Mouse (Mus musculus) testis, adult 10 weeks (tissue): ENCODE measurements around the gene Pgp. TPM values are rescaled to one million over a fixed set of nuclear protein-coding genes. Genes with fewer than 3 reads are reported as not detected.

Experiments used
- polyA plus RNA-seq: library from polyadenylated mRNA; stranded (reverse); fragments of 350-450 nt; fragmentation: Illumina TruSeq; extraction: RNeasy Lipid Tissue Mini Kit (QIAGEN cat#74804); gene quantifications from one replicate; pipeline ENCODE4 v1.2.3, GENCODE M21; 2014; ENCODE audit warnings: low read depth, low replicate concordance

Pgp gene
- 71.1 TPM for polyA plus RNA-seq

DNA sequence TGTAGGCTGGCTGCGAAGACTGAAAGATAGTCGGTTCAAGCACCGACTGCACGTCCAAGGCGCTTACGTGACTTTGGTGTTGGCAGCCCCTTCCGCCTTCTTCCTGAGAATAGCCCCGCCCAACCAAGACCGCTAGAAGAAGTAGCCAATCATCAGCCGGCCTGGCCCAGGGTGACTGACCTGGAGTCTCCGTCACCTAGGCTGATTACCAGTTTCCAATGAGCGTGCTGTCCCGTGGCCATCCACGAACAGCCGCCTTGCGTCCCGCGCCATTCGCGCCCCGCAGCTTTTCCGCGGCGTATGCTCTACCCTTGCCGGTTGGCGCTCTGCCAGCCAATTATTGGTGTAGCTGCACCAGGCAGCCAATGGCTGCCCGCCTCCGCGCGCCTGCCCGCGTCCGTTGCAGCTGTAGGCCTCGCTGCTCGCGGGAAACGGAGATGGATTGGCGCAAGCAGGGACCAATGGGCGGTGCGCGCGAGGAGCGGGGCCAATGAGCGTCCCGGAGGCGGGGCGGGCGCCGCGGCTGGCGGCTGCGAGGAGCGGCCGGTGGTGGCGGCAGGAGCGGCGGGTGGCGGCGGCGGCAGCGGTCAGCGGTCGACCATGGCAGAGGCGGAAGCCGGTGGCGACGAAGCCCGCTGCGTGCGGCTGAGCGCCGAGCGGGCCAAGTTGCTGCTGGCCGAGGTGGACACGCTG lies at the start of gene Pgp, which contains the start of gene E4f1:
Gene Pgp, plus strand, starts transcription at position 483 of the 693 bp plus-strand sequence.
Gene E4f1, minus strand, starts transcription at position 404 of the 693 bp plus-strand sequence.

DNA sequence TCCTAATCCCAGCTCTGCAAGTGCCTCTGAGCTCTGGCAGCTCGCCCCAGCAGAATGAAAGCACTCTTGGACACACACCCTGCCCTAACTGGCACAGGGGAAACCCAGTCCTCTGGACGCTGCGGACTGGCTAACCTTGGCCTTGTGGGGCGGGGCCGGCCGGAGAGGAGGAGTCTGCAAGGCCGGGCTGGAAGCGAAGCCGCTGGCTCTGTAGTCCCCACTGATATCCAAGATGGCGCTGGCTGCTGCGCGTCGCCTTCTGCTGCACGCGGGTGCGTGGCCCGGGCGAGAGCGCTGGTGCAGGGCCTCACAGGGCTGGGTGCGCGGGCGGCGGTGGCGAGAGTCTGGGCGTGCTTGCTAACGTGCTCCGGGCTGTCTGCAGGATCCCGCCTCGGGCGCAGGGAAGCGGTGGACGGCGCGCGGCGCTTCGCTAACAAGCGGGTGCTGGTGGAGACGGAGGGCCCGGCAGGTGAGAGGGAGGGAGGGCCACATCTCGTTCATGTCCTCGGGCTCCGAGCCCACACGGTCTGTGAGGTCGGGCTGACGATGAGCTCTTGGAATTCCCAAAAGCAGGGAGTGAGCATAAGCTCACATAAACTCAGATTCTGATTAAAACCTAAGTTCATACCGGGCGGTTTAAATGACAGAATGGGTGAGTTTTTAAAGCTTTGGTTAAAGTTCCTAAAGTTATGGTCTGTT lies 43.6 kb upstream of the Pgp start, which contains the start of gene Eci1:
Gene Eci1, plus strand, starts transcription at position 171 of the 699 bp plus-strand sequence.

DNA sequence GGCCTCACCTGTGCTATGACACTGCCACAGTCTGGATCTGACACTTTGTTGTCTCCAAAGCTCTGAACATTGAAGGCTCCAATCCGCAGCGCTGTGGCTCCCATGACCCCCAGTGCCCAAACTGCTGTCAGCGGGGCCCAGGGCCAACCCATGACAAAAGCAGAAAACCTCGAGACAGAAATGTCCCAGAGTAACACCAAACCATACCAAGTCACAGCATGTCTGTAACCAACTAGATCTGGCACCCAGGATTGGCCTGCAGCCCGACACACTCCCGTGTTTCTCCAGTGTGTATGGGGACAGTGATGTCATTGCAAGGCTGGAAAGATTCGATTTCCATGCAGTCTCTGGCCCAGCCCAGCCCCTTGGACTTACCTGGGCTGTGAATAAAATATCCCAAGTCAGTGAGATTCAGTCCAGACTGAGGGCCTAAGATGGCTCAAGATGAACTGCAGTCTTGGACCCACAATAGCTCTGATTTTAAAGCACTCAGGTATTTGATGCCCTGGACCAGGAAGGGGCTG lies 27.5 kb upstream of the Pgp start, which contains the start of gene Dnase1l2:
Gene Dnase1l2, minus strand, starts transcription at position 474 of the 524 bp plus-strand sequence.

DNA sequence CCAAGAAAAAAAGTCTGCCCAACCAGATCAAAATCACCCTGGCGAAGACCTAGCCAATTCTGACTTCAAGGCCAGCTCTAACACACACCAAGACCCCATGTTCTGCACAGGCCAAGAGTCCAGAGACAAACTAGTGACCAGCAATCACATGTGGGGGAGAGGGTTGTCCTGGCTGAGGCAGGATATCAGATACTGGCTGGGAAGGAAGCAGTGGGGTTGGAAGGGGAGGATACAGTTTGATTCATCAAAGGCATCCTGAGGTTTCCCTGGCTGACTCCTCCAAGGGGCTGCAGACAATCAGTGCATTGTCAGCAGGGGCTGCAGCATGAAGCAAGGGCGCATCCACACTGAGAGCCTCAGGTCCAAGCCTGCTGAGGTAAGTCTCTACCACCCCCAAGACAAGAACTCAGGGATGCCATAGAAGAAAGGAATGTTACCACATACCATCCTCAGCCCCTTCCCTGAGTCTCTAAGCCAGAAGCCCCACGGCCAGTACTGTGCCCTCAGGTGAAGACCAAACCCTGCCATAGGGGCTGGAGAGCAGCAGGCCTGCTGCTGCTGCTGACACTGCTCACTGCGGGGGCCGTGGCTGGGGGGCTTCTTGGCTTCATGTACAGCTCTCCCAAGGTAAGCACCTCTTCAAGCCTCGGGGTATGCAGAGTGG lies 3.6 kb downstream of the Pgp start, which contains the start of gene Bricd5:
Gene Bricd5, plus strand, starts transcription at position 273 of the 664 bp plus-strand sequence.

DNA sequence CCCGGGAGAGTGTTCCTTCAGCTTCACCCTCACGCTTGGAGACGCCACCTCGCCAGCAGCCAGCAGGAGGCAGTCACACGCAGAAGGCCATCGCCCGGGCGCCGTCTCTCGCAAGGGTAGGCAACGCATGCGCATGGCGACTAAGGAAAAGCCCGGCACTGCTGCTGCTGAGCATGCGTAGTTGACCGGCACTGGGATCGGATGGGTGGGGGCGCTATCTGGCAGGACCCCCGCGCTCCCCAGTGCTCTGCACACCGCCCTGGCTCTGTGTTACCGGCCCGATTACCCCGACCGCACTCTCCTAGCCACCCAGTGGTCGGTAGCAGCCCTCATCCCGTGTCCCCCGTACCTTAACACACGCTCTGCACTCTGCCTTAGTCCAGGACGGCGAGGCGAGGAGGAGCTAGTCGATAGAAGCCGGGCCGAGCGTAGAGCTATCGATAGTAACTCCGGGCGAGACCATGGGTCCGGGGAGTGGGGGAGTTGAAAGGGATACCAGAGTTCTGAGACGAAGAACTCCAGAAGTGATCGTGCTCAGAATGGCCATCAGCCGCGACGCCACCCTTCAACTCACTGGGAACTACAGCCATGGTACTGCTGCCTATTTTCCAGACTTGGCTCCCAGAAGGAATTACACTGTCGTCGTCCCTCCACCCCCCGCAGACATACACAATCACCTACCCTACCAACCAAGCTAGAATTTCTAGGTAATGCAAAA lies 8.6 kb downstream of the Pgp start, which contains the start of gene Mlst8:
Gene Mlst8, minus strand, starts transcription at position 416 of the 718 bp plus-strand sequence.

DNA sequence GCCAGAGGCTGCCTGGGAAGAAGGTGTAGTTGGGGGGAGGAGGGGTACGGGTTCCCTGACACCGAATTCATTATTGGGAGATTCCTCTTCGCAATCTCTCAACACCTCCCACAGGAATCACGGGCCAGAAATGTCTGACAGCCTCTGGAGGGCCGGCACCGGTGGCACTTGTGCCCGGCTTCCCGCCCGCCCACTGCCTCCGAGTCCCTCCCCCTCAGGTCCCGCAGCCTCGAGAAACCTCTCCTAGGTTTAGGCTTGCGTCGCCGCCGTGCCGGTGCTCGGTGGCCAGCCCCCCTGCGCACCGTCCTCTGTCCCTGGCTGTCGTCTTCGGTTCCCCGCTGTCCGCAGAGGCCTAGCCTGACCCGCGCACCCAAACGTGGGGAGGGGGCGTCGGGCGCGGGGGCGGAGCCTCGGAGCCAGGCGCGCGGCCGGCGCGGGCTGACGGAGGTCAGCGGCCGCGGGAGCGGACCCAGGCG lies 18.0 kb downstream of the Pgp start, which contains the start of gene Caskin1:
Gene Caskin1, plus strand, starts transcription at position 416 of the 476 bp plus-strand sequence.

Other genes with a start within 250 kb of the Pgp start
- gene Tedc2, start 249.5 kb upstream of the Pgp start, polyA plus RNA-seq = 1.2 TPM
- gene Ccnf, start 218.9 kb upstream of the Pgp start, polyA plus RNA-seq = 5.3 TPM
- 47.2 TPM for gene Abca17, start 119.3 kb upstream of the Pgp start, polyA plus RNA-seq
- 0.95 TPM for gene Abca3, start 118.4 kb upstream of the Pgp start, polyA plus RNA-seq
- gene Rnps1, start 55.8 kb upstream of the Pgp start, polyA plus RNA-seq = 56.3 TPM
- 2.9 TPM for gene Eci1, start 43.8 kb upstream of the Pgp start, polyA plus RNA-seq
- 0.62 TPM for gene Dnase1l2, start 27.3 kb upstream of the Pgp start, polyA plus RNA-seq
- gene E4f1, start 79 bp upstream of the Pgp start, polyA plus RNA-seq = 2.4 TPM
- not detected for gene Bricd5, start 3.5 kb downstream of the Pgp start, polyA plus RNA-seq
- 2.2 TPM for gene Mlst8, start 8.7 kb downstream of the Pgp start, polyA plus RNA-seq
- gene Caskin1, start 18.2 kb downstream of the Pgp start, polyA plus RNA-seq = 0.97 TPM
- gene Traf7, start 57.5 kb downstream of the Pgp start, polyA plus RNA-seq = 5.8 TPM
- gene Rab26, start 63.8 kb downstream of the Pgp start, polyA plus RNA-seq = 0.57 TPM
- 1.9 TPM for gene Pkd1, start 79.4 kb downstream of the Pgp start, polyA plus RNA-seq
- gene Tsc2, start 162.2 kb downstream of the Pgp start, polyA plus RNA-seq = 5.8 TPM
- gene Nthl1, start 162.3 kb downstream of the Pgp start, polyA plus RNA-seq = 0.10 TPM
- gene Slc9a3r2, start 179.9 kb downstream of the Pgp start, polyA plus RNA-seq = 0.57 TPM
- gene Npw, start 188.1 kb downstream of the Pgp start, polyA plus RNA-seq = not detected
- 1.4 TPM for gene Zfp598, start 199.3 kb downstream of the Pgp start, polyA plus RNA-seq
- 0.11 TPM for gene Syngr3, start 219.6 kb downstream of the Pgp start, polyA plus RNA-seq
- 29.2 TPM for gene Gfer, start 225.8 kb downstream of the Pgp start, polyA plus RNA-seq
- 12.7 TPM for gene Noxo1, start 225.8 kb downstream of the Pgp start, polyA plus RNA-seq
- 0.29 TPM for gene Tbl3, start 237.3 kb downstream of the Pgp start, polyA plus RNA-seq
- gene Rnf151, start 247.7 kb downstream of the Pgp start, polyA plus RNA-seq = 46.8 TPM
- 129 TPM for gene Rps2, start 247.7 kb downstream of the Pgp start, polyA plus RNA-seq